Mouse (Mus musculus) inflammation-experienced regulatory T-cells, adult 16 weeks (primary cell): Measurements from ENCODE around the gene Olfr585. TPM values are rescaled to one million over a fixed set of nuclear protein-coding genes. Genes with fewer than 3 reads are reported as not detected.

Experiments used
- polyA plus RNA-seq: library from polyadenylated mRNA; unstranded; fragments of 100-300 nt; shearing (Covaris generic); gene quantifications from one replicate; pipeline ENCODE4 v1.2.1, GENCODE M21; 2017

Gene Olfr585
- not detected for polyA plus RNA-seq

DNA sequence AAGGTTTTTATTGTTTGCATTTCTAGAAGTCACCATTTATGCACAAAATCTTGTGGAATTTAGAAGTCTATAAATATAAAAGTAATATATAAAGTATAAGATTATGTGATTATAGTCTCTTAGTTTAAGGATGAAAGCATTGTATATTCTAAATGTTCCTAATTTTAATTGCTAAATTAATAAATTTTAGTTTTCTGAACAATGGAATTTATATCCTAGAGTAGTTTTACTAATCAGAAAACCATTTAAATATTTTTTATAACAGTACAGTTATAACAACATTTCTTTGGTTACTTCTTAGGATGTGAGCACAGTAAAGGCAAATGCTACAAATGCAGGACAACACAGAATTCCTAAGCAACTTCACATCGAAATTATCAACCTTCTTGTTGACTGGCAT lies at the start of gene Olfr585:
Olfr585 (plus strand) TSS at position 301 of the 400 bp plus-strand sequence.

GRCm38 (mm10) chr7:103051000-103051399 lies 46.5 kb upstream of the Olfr585 start, which contains the start of gene Olfr583:
Olfr583 (plus strand) TSS chr7:103051300.

DNA sequence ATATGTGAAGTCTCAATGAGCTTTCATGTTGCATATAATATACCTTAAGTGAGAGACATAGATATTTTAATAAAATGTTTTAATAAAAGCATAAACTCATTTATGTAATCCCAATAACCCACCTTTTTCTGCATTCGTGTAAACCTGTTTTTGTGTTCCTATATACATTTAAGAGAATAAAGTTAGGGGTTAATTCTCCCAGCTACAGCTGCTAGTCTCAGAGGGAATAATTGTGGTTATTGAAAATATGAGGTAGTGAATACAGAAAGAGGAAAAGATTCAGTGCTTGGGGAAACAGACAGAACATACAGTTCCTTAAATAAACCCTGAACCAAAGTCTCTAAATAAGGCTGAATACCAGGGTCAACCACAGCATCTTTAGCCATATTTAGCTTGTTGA lies 15.9 kb upstream of the Olfr585 start, which contains the start of gene Olfr584:
Olfr584 (plus strand) TSS at position 301 of the 400 bp plus-strand sequence.

DNA sequence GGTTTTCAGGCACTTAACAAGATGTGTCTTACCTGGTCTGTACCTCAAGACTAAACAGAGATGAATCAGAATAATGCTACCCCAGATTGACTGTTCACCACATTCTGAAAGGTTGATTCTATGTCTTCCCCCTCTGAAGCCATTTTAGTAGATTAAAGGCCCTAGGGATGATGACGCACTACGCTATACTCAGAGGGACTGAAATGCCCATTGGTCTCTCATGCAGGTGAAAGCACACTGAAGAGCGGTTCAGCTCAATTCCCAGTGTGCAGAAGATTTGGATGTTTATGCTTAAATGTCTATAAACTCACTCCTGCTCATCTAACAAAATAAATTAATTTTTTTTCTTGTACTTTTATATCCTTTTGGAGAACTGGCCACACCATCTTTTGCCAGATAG lies 28.0 kb downstream of the Olfr585 start, which contains the start of gene Olfr586:
Olfr586 (minus strand) TSS at position 101 of the 400 bp plus-strand sequence.

DNA sequence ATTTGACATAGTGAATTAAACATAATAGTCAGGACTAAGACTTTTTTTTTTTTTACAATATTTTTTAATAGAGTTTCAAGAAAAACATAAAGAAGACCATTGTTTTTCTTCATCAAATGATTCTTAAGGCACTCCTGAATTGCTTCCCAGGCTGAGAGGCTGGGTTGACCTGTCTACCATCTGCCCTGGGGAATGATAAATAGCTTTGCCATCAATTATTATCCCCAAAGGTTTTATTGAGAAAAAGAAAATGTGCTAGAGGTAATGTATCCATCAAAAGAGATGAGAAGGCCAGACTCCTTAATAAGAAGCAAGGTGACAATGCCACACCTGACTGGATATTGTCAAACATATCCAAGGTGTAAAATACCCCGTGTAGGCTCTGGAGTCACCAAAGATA lies 43.1 kb downstream of the Olfr585 start, which contains the start of gene Olfr588-ps1:
Olfr588-ps1 (plus strand) TSS at position 301 of the 400 bp plus-strand sequence.

Other genes starting within 250 kb of the Olfr585 start
- gene Olfr566, start 239.0 kb upstream of the Olfr585 start, polyA plus RNA-seq = not detected
- not detected for gene Olfr568, start 220.6 kb upstream of the Olfr585 start, polyA plus RNA-seq
- not detected for gene Olfr569, start 206.8 kb upstream of the Olfr585 start, polyA plus RNA-seq
- not detected for gene Olfr570, start 203.1 kb upstream of the Olfr585 start, polyA plus RNA-seq
- not detected for gene Olfr571, start 180.2 kb upstream of the Olfr585 start, polyA plus RNA-seq
- not detected for gene Olfr572, start 173.3 kb upstream of the Olfr585 start, polyA plus RNA-seq
- not detected for gene Olfr573-ps1, start 155.1 kb upstream of the Olfr585 start, polyA plus RNA-seq
- gene Olfr574, start 149.3 kb upstream of the Olfr585 start, polyA plus RNA-seq = not detected
- not detected for gene Olfr575, start 138.9 kb upstream of the Olfr585 start, polyA plus RNA-seq
- not detected for gene Olfr576, start 135.1 kb upstream of the Olfr585 start, polyA plus RNA-seq
- gene Olfr577, start 121.8 kb upstream of the Olfr585 start, polyA plus RNA-seq = not detected
- gene Olfr578, start 108.4 kb upstream of the Olfr585 start, polyA plus RNA-seq = not detected
- not detected for gene Olfr582, start 59.7 kb upstream of the Olfr585 start, polyA plus RNA-seq
- gene Olfr583, start 46.4 kb upstream of the Olfr585 start, polyA plus RNA-seq = not detected
- not detected for gene Olfr584, start 15.8 kb upstream of the Olfr585 start, polyA plus RNA-seq
- gene Olfr586, start 27.9 kb downstream of the Olfr585 start, polyA plus RNA-seq = not detected
- not detected for gene Olfr588-ps1, start 43.2 kb downstream of the Olfr585 start, polyA plus RNA-seq
- gene Olfr589, start 58.6 kb downstream of the Olfr585 start, polyA plus RNA-seq = not detected
- gene Olfr591, start 80.6 kb downstream of the Olfr585 start, polyA plus RNA-seq = not detected
- gene Olfr592, start 87.1 kb downstream of the Olfr585 start, polyA plus RNA-seq = 0.11 TPM
- gene Olfr593, start 114.1 kb downstream of the Olfr585 start, polyA plus RNA-seq = not detected
- gene Olfr594, start 119.3 kb downstream of the Olfr585 start, polyA plus RNA-seq = not detected
- not detected for gene Usp17ld, start 154.8 kb downstream of the Olfr585 start, polyA plus RNA-seq
- not detected for gene Olfr596, start 207.9 kb downstream of the Olfr585 start, polyA plus RNA-seq
- not detected for gene Olfr597, start 218.6 kb downstream of the Olfr585 start, polyA plus RNA-seq
- not detected for gene Olfr598, start 225.8 kb downstream of the Olfr585 start, polyA plus RNA-seq
- gene Olfr599, start 238.2 kb downstream of the Olfr585 start, polyA plus RNA-seq = not detected